Mouse (Mus musculus) brain, embryonic 14.5 days (tissue): ENCODE data around the gene Dcst1.

Experiments used
- CTCF ChIP-seq: fragments of 200-500 bp; IDR thresholded peaks from 2 replicates; pipeline ENCODE4 v1.5.1; 2012; ENCODE audit warnings: inconsistent platforms, mild to moderate bottlenecking, moderate library complexity, borderline replicate concordance; ENCODE audit not compliant: insufficient read depth, insufficient read length; ENCODE audit errors: extremely low read depth
- POLR2A ChIP-seq: fragments of 200-500 bp; IDR thresholded peaks from 2 replicates; pipeline ENCODE4 v1.6.1; 2012; ENCODE audit warnings: mild to moderate bottlenecking, inconsistent platforms, borderline replicate concordance; ENCODE audit not compliant: poor library complexity, insufficient read depth, insufficient read length, severe bottlenecking; ENCODE audit errors: extremely low read depth

DNA sequence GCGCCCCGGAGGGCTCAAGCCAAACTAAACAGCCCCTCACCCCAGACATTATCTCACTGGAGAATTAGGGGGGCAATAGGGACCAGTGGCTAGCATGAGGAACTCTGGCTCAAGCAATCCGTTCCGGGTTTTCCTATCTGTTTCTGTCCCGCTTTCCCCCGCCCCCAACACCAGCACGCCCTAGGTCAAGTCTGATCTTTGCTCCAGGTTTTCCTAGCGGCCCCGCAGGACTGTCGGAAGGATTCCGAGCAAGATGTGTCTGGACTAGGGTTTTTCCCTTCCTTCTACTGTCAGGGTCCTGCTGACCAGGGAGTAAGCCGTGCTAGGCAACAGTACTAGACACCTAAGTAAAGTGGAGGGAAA, 29.8 kb upstream of the Dcst1 start:
- TF ChIP-seq CTCF (no peak), POLR2A (no peak)
